Mouse (Mus musculus) midbrain, embryonic 14.5 days (tissue): ENCODE results near the gene 4930433I11Rik. TPM values are rescaled to one million over a fixed set of nuclear protein-coding genes. Genes with fewer than 3 reads are reported as not detected.
A peak's percentile ranks its signal among the peaks of the same experiment; 100 is the strongest.
"Not testable (repeated sequence)": the region's sequence is repeated elsewhere in the genome, so short reads cannot be mapped to it uniquely, and the experiment has no call there.

ENCODE experiments used
- ATAC-seq: fragments of 200-750 bp; cut with Nextera tagmentation; 2 replicates; pipeline ENCODE4 v1.8.0; 2017; ENCODE audit warnings: moderate number of reproducible peaks, moderate library complexity; ENCODE audit not compliant: low FRiP score, low TSS enrichment
- DNase-seq: peaks from one replicate; pipeline ENCODE4 v3.0.0-alpha.2; 2015
- H3K27ac ChIP-seq: fragments of 300-500 bp; sonication (generic); replicated peaks from 2 replicates; pipeline ENCODE4 v1.5.1; 2014; ENCODE audit warnings: mild to moderate bottlenecking, low read depth, low read length, moderate library complexity
- H3K27me3 ChIP-seq: fragments of 300-500 bp; sonication (generic); 2 replicates; pipeline ENCODE4 v1.6.1; 2014; ENCODE audit warnings: low read length, control low read depth, mixed read lengths; ENCODE audit not compliant: control insufficient read depth, insufficient read depth
- H3K36me3 ChIP-seq: fragments of 300-500 bp; sonication (generic); 2 replicates; pipeline ENCODE4 v1.6.1; 2014; ENCODE audit warnings: low read length, control low read depth; ENCODE audit not compliant: control insufficient read depth, insufficient read depth
- H3K4me1 ChIP-seq: fragments of 300-500 bp; sonication (generic); 2 replicates; pipeline ENCODE4 v1.6.1; 2014; ENCODE audit warnings: mild to moderate bottlenecking, antibody characterized with exemption, low read length, control low read depth; ENCODE audit not compliant: control insufficient read depth, insufficient read depth
- H3K4me2 ChIP-seq: fragments of 300-500 bp; sonication (generic); 2 replicates; pipeline ENCODE4 v1.6.1; 2014; ENCODE audit warnings: mild to moderate bottlenecking, low read length, moderate library complexity
- H3K4me3 ChIP-seq: fragments of 300-500 bp; sonication (generic); replicated peaks from 2 replicates; pipeline ENCODE4 v1.5.1; 2014; ENCODE audit warnings: low read depth, low read length
- H3K9ac ChIP-seq: fragments of 300-500 bp; sonication (generic); replicated peaks from 2 replicates; pipeline ENCODE4 v1.6.1; 2014; ENCODE audit warnings: mild to moderate bottlenecking, low read length, moderate library complexity
- H3K9me3 ChIP-seq: fragments of 300-500 bp; sonication (generic); 2 replicates; pipeline ENCODE4 v1.6.1; 2016; ENCODE audit warnings: low read length, control low read depth, mixed read lengths; ENCODE audit not compliant: control insufficient read depth
- WGBS: fragments of 180-500 bp; shearing (Covaris S2); extraction: QIAGEN DNeasy Blood & Tissue Kit; methylation state at CpG from one replicate; pipeline ENCODE4 v1.1.7; 2014; 5-methylcytosine and 5-hydroxymethylcytosine counted together
- polyA plus RNA-seq: library from polyadenylated mRNA; unstranded; fragments of >200 nt; fragmentation: Nextera tagmentation; extraction: Ambion mirVana; gene quantifications from 2 replicates; pipeline ENCODE4 v1.2.1, GENCODE M21; 2014

The 4930433I11Rik gene
- not detected in 2 replicates for polyA plus RNA-seq

DNA sequence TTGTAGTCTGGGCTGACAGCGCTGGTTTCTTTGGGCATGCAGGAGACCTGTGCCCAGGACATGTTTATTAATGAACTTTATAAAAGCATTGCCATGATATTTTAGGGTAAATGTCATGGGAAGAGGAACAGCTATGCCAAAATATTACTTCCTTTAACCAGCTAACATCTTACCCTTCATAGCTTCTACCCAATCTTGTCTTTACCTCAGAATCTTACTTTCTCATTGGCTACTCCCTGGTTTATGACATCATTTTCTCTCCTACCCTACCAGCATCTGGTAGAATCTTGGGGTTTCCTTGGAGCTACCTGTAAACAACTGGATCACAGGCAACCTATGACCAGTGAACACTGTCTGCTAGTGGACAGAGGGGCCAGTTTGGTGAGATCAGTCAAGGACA lies at the start of gene 4930433I11Rik:
Gene 4930433I11Rik (plus strand): TSS at position 301 of the 400 bp plus-strand sequence.
- Histone ChIP-seq H3K9me3 (no peaks in the 10 kb centered on the region), H3K9ac (no peak within 1 kb of the TSS), H3K4me2 (no peak within 1 kb of the TSS), H3K27ac (no peak within 1 kb of the TSS), H3K27me3 (no peaks in the 10 kb centered on the region), H3K4me3 (no peak within 1 kb of the TSS), H3K4me1 (no peaks in the 10 kb centered on the region), H3K36me3 (no peaks in the 10 kb centered on the region)
- ATAC-seq (no peak), DNase-seq (no peak)
- WGBS = 83% methylated on average over 1 of the region's 1 CpGs

DNA sequence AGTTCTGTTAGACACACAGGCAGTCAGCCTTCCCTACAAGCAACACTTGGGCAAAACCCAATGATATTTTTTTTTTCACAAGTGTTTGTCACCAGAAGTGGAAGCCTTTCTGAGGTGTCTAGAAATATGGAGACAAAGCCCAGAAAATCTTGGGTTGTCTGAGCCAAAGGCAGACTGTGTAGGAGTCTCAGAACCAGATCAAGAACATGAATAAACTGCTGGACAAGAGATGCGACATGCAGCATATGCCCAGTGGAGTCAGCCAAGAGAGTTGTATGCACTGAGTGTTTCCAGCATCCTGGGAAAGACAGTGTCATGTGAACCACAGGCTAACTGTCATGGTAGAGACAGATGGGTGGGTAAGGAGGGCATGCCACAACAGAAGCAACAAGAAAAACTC lies 48.0 kb upstream of the 4930433I11Rik start:
- H3K4me2 ChIP-seq = no peak overlapping the region
- H3K27ac ChIP-seq = no peak overlapping the region
- ATAC-seq = no peak
- DNase-seq = no peak
- no peaks in the 10 kb centered on the region for H3K36me3 ChIP-seq
- H3K9me3 ChIP-seq = no peaks in the 10 kb centered on the region
- 92% methylated on average over 1 of the region's 1 CpGs for WGBS
- H3K27me3 ChIP-seq = no peaks in the 10 kb centered on the region
- no peaks in the 10 kb centered on the region for H3K4me1 ChIP-seq
- H3K4me3 ChIP-seq = no peak overlapping the region
- no peak overlapping the region for H3K9ac ChIP-seq

DNA sequence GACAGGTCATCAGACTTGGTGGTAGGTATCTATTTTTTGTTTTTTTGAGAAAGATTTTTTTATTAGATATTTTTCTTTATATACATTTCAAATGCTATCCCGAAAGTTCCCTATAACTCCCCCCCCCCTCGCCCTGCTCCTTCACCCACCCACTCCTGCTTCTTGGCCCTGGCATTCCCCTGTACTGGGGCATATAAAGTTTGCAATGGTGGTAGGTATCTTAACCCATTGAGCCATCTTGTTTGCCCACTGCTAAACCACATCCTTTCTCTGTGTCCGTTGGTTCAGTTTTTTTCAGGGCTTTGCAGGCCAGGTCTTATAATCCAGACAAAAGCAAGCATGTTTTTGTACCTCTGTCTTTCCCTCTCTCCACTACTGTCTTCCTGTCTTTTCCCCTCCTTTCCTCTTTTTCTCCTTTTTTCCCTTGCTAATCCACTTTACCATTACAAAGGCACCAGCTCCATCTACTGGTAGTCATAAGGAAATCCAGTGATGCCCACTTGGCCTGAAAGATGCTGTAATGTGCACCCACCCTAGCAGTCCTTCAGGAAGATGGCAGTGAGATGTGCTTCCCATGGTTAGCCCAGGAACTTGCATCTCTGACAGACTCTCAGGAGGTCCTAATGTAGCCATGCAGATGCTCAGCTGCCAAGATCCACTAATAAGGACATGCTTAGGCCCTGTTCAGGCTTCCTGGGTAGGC lies 45.0 kb upstream of the 4930433I11Rik start:
- H3K36me3 ChIP-seq = no peaks in the 10 kb centered on the region
- H3K4me1 ChIP-seq = no peaks in the 10 kb centered on the region
- no peak overlapping the region for H3K9ac ChIP-seq
- no peak overlapping the region for H3K4me3 ChIP-seq
- no peak overlapping the region for H3K4me2 ChIP-seq
- peak; percentile 86 for DNase-seq
- H3K9me3 ChIP-seq = no peaks in the 10 kb centered on the region
- 58% methylated on average over 3 of the region's 3 CpGs for WGBS
- no peak overlapping the region for H3K27ac ChIP-seq
- H3K27me3 ChIP-seq = no peaks in the 10 kb centered on the region
- ATAC-seq = peak; percentile 75

DNA sequence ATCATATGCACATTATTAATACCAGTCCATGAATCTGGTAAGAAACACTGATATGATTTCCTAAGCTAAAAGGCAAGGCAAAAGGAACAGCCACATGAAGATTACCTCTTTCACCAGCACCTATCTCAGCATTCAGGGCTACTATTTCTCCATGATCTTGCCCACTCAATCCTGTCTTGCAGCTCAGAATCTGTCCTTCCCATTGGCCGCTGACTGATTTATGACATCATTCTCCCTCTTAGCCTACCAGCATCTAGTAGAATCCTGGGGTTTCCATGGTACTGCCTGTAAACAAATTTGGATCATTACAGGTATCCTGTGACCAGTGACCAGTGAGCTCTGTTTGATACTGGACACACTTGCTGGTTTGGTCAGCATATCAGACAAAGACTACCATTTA lies 45.1 kb downstream of the 4930433I11Rik start, which contains the start of gene Gm4884:
Gene Gm4884 (plus strand): TSS at position 301 of the 400 bp plus-strand sequence.
- H3K4me2 ChIP-seq, H3K9ac ChIP-seq, H3K27ac ChIP-seq, H3K27me3 ChIP-seq, H3K4me1 ChIP-seq, H3K36me3 ChIP-seq, DNase-seq, H3K9me3 ChIP-seq, ATAC-seq, H3K4me3 ChIP-seq: not testable (repeated sequence)
- WGBS = 82% methylated on average over 1 of the region's 1 CpGs

DNA sequence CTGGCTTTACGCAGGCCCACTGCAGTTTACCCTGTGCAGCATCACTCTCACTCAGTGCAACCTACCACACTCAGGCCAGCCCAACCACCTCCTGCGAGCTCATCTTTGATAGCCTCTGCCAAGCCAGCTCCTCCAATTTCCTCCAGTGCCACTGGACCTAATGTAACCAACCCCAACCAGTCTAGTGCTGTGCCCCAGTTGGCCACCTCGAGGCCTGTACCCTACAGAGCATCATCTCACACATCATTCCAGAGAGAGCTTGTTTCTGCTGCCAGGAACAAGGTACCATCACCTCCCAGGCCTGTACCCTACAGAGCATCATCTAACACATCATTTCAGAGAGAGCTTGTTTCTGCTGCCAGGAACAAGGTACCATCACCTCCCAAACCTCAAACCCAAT lies 56.7 kb downstream of the 4930433I11Rik start:
- 65% methylated on average over 3 of the region's 3 CpGs for WGBS
- DNase-seq = not testable (repeated sequence)

More for the DNA sequence above, 56.7 kb downstream of the 4930433I11Rik start:
- H3K9me3 ChIP-seq, H3K27me3 ChIP-seq, ATAC-seq, H3K4me3 ChIP-seq, H3K4me2 ChIP-seq, H3K36me3 ChIP-seq, H3K27ac ChIP-seq, H3K4me1 ChIP-seq, H3K9ac ChIP-seq: not testable (repeated sequence)

Other genes starting within 250 kb of the 4930433I11Rik start
- gene Vstm2b, start 89.2 kb upstream of the 4930433I11Rik start, polyA plus RNA-seq = 21.1 and 25.6 TPM in 2 replicates
- gene Gm4884, start 45.2 kb downstream of the 4930433I11Rik start, polyA plus RNA-seq = not detected in 2 replicates
- not detected in 2 replicates for gene Gm5592, start 166.3 kb downstream of the 4930433I11Rik start, polyA plus RNA-seq